In genomic region chr5:134520120-134520519, GRCm38 (mm10) we compare ENCODE assay signal across 25 mouse cellular contexts. TPM values are rescaled to one million over a fixed set of nuclear protein-coding genes. Genes with fewer than 3 reads are reported as not detected.
DNase-seq lines count a peak whose midpoint lies in the region; ATAC-seq and TF ChIP-seq lines count a peak whose summit lies in the region.
"Had no signal": no experiment of that assay in that cellular context is flagged by ENCODE, and none has a peak within 500 bp of the region (broad histone marks: within the 10 kb centered on the region; RNA-seq: fewer than 3 reads in every experiment).

No protein-coding gene starts in this region.

- no peak for TF ChIP-seq POLR2A in bone marrow macrophage, adult 2 months (IDR thresholded peaks at IDR 0.05; ENCODE audit: borderline replicate concordance, low read depth, low read length)

- peak; percentile 65 for DNase-seq in A20 (ENCODE audit: low read depth, low spot score)
- no peak for DNase-seq in spleen, postnatal 14 days (ENCODE audit: low spot score in 2 of 2)
- DNase-seq in lung, postnatal 14 days, result no peak
- DNase-seq: adrenal gland, adult 8-10 months; adrenal gland, postnatal 36 days; cerebellum, adult 18-20 months; cerebellum, adult 9-11 months; cerebellum, postnatal 36 days; forebrain, postnatal 0 days; gastrocnemius, postnatal 36 days; heart, adult 18-20 months had no signal

- no peak overlapping the region for H3K9ac ChIP-seq in intestine, postnatal 0 days (ENCODE audit: low read depth, low read length)
- H3K9ac ChIP-seq in intestine, embryonic 15.5 days, result no peak overlapping the region
- H3K9ac ChIP-seq: forebrain, embryonic 13.5 days; forebrain, postnatal 0 days; heart, embryonic 12.5 days; hindbrain, embryonic 15.5 days had no signal

- WGBS in intestine, postnatal 0 days, result 96% methylated on average over 4 of the region's 4 CpGs
- 93% methylated on average over 4 of the region's 4 CpGs for WGBS in intestine, embryonic 15.5 days
- 10% methylated on average over 4 of the region's 4 CpGs for WGBS in macrophage (ENCODE audit: missing documents)

- no peaks in the 10 kb centered on the region for H3K27me3 ChIP-seq in intestine, postnatal 0 days (replicated peaks; ENCODE audit: control insufficient read depth, insufficient read depth, low read length)
- H3K27me3 ChIP-seq in intestine, embryonic 15.5 days (replicated peaks), result no peaks in the 10 kb centered on the region
- H3K27me3 ChIP-seq: CH12.LX; forebrain, embryonic 13.5 days; heart, embryonic 12.5 days; hindbrain, embryonic 15.5 days had no signal

- 0 out of 2 replicates have a peak overlapping the region, but pooled peaks have one; percentile 15 for H3K27ac ChIP-seq in intestine, postnatal 0 days (ENCODE audit: low read depth, low read length)
- H3K27ac ChIP-seq in intestine, embryonic 15.5 days, result no peak overlapping the region
- H3K27ac ChIP-seq in bone marrow macrophage, adult 2 months (ENCODE audit: insufficient read depth, low read depth, low read length), result peak overlapping the region; percentile 79
- peak overlapping the region; percentile 75 for H3K27ac ChIP-seq in macrophage
- H3K27ac ChIP-seq: embryonic facial prominence, embryonic 10.5 days; hindbrain, embryonic 10.5 days; hindbrain, embryonic 15.5 days had no signal

- H3K4me3 ChIP-seq in intestine, postnatal 0 days (ENCODE audit: low read depth, low read length), result no peak overlapping the region
- no peak overlapping the region for H3K4me3 ChIP-seq in intestine, embryonic 15.5 days (replicated peaks)
- no peak overlapping the region for H3K4me3 ChIP-seq in bone marrow macrophage, adult 2 months (ENCODE audit: insufficient read depth, low read length)
- H3K4me3 ChIP-seq in macrophage (ENCODE audit: inconsistent target), result no peak overlapping the region
- H3K4me3 ChIP-seq: embryonic facial prominence, embryonic 10.5 days; forebrain, embryonic 13.5 days; heart, embryonic 12.5 days; hindbrain, embryonic 10.5 days; hindbrain, embryonic 15.5 days had no signal

- TF ChIP-seq CTCF in intestine, postnatal 0 days (IDR thresholded peaks at IDR 0.05; ENCODE audit: low read depth), result no peak
- no peak for TF ChIP-seq CTCF in bone marrow macrophage, adult 2 months (IDR thresholded peaks at IDR 0.05; ENCODE audit: low read depth, low read length)

- H3K4me2 ChIP-seq in intestine, postnatal 0 days (replicated peaks; ENCODE audit: low read depth), result no peak overlapping the region
- no peak overlapping the region for H3K4me2 ChIP-seq in intestine, embryonic 15.5 days (replicated peaks)
- H3K4me2 ChIP-seq: forebrain, embryonic 13.5 days; heart, embryonic 12.5 days; hindbrain, embryonic 15.5 days had no signal

- H3K4me1 ChIP-seq in intestine, postnatal 0 days (replicated peaks; ENCODE audit: control insufficient read depth, insufficient read depth, low read length), result no peaks in the 10 kb centered on the region
- H3K4me1 ChIP-seq in intestine, embryonic 15.5 days (replicated peaks), result no peaks in the 10 kb centered on the region
- peaks cover 27% of the 10 kb centered on the region for H3K4me1 ChIP-seq in bone marrow macrophage, adult 2 months (ENCODE audit: control insufficient read depth, insufficient read depth, low read length)
- H3K4me1 ChIP-seq: embryonic facial prominence, embryonic 10.5 days; hindbrain, embryonic 10.5 days; hindbrain, embryonic 15.5 days had no signal

- H3K9me3 ChIP-seq in intestine, postnatal 0 days (ENCODE audit: control insufficient read depth), result no peaks in the 10 kb centered on the region
- H3K9me3 ChIP-seq in intestine, embryonic 15.5 days, result no peaks in the 10 kb centered on the region
- H3K9me3 ChIP-seq: forebrain, embryonic 13.5 days; hindbrain, embryonic 15.5 days had no signal

- ATAC-seq in intestine, postnatal 0 days, result no peak
- no peak for ATAC-seq in intestine, embryonic 15.5 days
- ATAC-seq in megakaryocyte-erythroid progenitor cell, adult 5-6 weeks (replicated peaks; ENCODE audit: low FRiP score, low TSS enrichment, poor library complexity, severe bottlenecking), result no peak
- ATAC-seq: forebrain, embryonic 13.5 days; forebrain, postnatal 0 days had no signal

- H3K79me2 ChIP-seq in macrophage (ENCODE audit: inconsistent target), result peaks cover 10% of the 10 kb centered on the region; the same call in 1 of the 2 replicates

- peaks cover 74% of the 10 kb centered on the region for H3K36me3 ChIP-seq in intestine, postnatal 0 days (ENCODE audit: control insufficient read depth, insufficient read depth)
- H3K36me3 ChIP-seq in intestine, embryonic 15.5 days, result peaks cover 47% of the 10 kb centered on the region
- H3K36me3 ChIP-seq in macrophage (ENCODE audit: inconsistent target), result peaks cover 29% of the 10 kb centered on the region

RNA-seq across cellular contexts. Expression of gene Clip2, which starts 32.1 kb away (rescaled TPM):
- polyA plus RNA-seq in intestine, postnatal 0 days (2015; fragmentation: Nextera tagmentation; extraction: Ambion mirVana), result 2.6 and 3.1 TPM in 2 replicates
- polyA plus RNA-seq in intestine, embryonic 15.5 days (2015; fragmentation: Nextera tagmentation; extraction: Ambion mirVana), result 3.6 and 3.9 TPM in 2 replicates
- polyA plus RNA-seq in bone marrow macrophage, adult 2 months (2012; ENCODE audit: insufficient read depth, insufficient read length, missing spikeins), result 13.1 and 14.3 TPM in 2 replicates
- 10 to 100 TPM; 11.8 to 85.0 (median 49.1) TPM for total RNA-seq in macrophage (2018; cell fraction: chromatin; rRNA removed)
- total RNA-seq in macrophage (2018; cell fraction: cytosol; rRNA removed), result 10 to 100 TPM; 12.8 to 32.5 (median 20.5) TPM
- 10 to 100 TPM; 18.9 to 60.9 (median 39.2) TPM for total RNA-seq in macrophage (2018; cell fraction: nucleus; rRNA removed)
- polyA plus RNA-seq in macrophage (2018), result 12.7 to 25.8 TPM (median 14.6 TPM) in 3 replicates
- 4.6 and 5.6 TPM in 2 replicates for total RNA-seq in megakaryocyte-erythroid progenitor cell, adult 5-6 weeks (2014; fragmentation: Nextera tagmentation)
- 7.0 and 8.3 TPM in 2 replicates for total RNA-seq in megakaryocyte-erythroid progenitor cell, adult 5-6 weeks (2017)

RNA-seq across cellular contexts. Expression of gene Syna, which starts 39.9 kb away (rescaled TPM):
- polyA plus RNA-seq in intestine, postnatal 0 days (2015; fragmentation: Nextera tagmentation; extraction: Ambion mirVana), result 0.13 and 0.25 TPM in 2 replicates
- 0.06 and 0.10 TPM in 2 replicates for polyA plus RNA-seq in intestine, embryonic 15.5 days (2015; fragmentation: Nextera tagmentation; extraction: Ambion mirVana)
- polyA plus RNA-seq in bone marrow macrophage, adult 2 months (2012; ENCODE audit: insufficient read depth, insufficient read length, missing spikeins), result not detected in 2 replicates
- not detected for total RNA-seq in macrophage (2018; cell fraction: chromatin; rRNA removed)
- total RNA-seq in macrophage (2018; cell fraction: cytosol; rRNA removed), result under 1 TPM in 2 of 26 experiments, not detected in 24; 0.05 to 0.06 TPM
- not detected for total RNA-seq in macrophage (2018; cell fraction: nucleus; rRNA removed)
- polyA plus RNA-seq in macrophage (2018), result not detected in 3 replicates
- total RNA-seq in megakaryocyte-erythroid progenitor cell, adult 5-6 weeks (2014; fragmentation: Nextera tagmentation), result not detected in 2 replicates
- total RNA-seq in megakaryocyte-erythroid progenitor cell, adult 5-6 weeks (2017), result not detected in 2 replicates
- total RNA-seq: adrenal gland, adult 8-10 months; adrenal gland, postnatal 36 days; forebrain, postnatal 0 days; gastrocnemius, adult 8-10 months; gastrocnemius, postnatal 36 days; heart, adult 18-20 months; heart, postnatal 25 days had no signal
- polyA plus RNA-seq: embryonic facial prominence, embryonic 10.5 days; heart, embryonic 12.5 days; heart, embryonic 16.5 days had no signal
